Mouse (Mus musculus): ENCODE results near the gene Arhgdib.

The Arhgdib gene

GRCm38 (mm10) chr6:136920320-136921257, 21.1 kb downstream of the Arhgdib start:
- peak; percentile 80 for DNase-seq (ENCODE audit: low spot score)

GRCm38 (mm10) chr6:136917885-136918284, 23.8 kb downstream of the Arhgdib start:
- DNase-seq (ENCODE audit: low spot score) = no peak

- no peak for DNase-seq (ENCODE audit: low spot score)
These were observed 25.8 kb downstream of the Arhgdib start for GRCm38 (mm10) chr6:136915721-136916395.

GRCm38 (mm10) chr6:136914234-136914633, 27.5 kb downstream of the Arhgdib start:
- no peak for DNase-seq (ENCODE audit: low spot score)

GRCm38 (mm10) chr6:136913384-136914126, 28.1 kb downstream of the Arhgdib start:
- no peak for DNase-seq (ENCODE audit: low spot score)

GRCm38 (mm10) chr6:136912751-136913265, 28.9 kb downstream of the Arhgdib start:
- no peak for DNase-seq (ENCODE audit: low spot score)

GRCm38 (mm10) chr6:136910247-136910890, 31.3 kb downstream of the Arhgdib start:
- DNase-seq (ENCODE audit: low spot score) = no peak

- DNase-seq (ENCODE audit: low spot score) = no peak
These were observed 34.8 kb downstream of the Arhgdib start for GRCm38 (mm10) chr6:136906937-136907293.

GRCm38 (mm10) chr6:136906283-136906936, 35.3 kb downstream of the Arhgdib start:
- DNase-seq (ENCODE audit: low spot score) = no peak

- no peak for DNase-seq (ENCODE audit: low spot score)
These were observed 37.7 kb downstream of the Arhgdib start for GRCm38 (mm10) chr6:136903885-136904470.

- DNase-seq (ENCODE audit: low spot score) = no peak
These were observed 39.2 kb downstream of the Arhgdib start for GRCm38 (mm10) chr6:136902527-136902926.

GRCm38 (mm10) chr6:136901010-136901409, 40.7 kb downstream of the Arhgdib start:
- DNase-seq (ENCODE audit: low spot score) = no peak

GRCm38 (mm10) chr6:136900369-136901009, 41.2 kb downstream of the Arhgdib start:
- DNase-seq (ENCODE audit: low spot score) = no peak

GRCm38 (mm10) chr6:136898954-136899353, 42.7 kb downstream of the Arhgdib start:
- no peak for DNase-seq (ENCODE audit: low spot score)

GRCm38 (mm10) chr6:136898222-136898621, 43.5 kb downstream of the Arhgdib start:
- no peak for DNase-seq (ENCODE audit: low spot score)

GRCm38 (mm10) chr6:136897789-136898188, 43.9 kb downstream of the Arhgdib start:
- DNase-seq (ENCODE audit: low spot score) = no peak

GRCm38 (mm10) chr6:136894532-136895339, 47.0 kb downstream of the Arhgdib start:
- DNase-seq (ENCODE audit: low spot score) = no peak

GRCm38 (mm10) chr6:136892002-136892401, 49.7 kb downstream of the Arhgdib start:
- DNase-seq (ENCODE audit: low spot score) = no peak

GRCm38 (mm10) chr6:136889554-136889953, 52.1 kb downstream of the Arhgdib start:
- DNase-seq (ENCODE audit: low spot score) = no peak
